Mouse (Mus musculus): ENCODE results near the gene Tmem108.

DNA sequence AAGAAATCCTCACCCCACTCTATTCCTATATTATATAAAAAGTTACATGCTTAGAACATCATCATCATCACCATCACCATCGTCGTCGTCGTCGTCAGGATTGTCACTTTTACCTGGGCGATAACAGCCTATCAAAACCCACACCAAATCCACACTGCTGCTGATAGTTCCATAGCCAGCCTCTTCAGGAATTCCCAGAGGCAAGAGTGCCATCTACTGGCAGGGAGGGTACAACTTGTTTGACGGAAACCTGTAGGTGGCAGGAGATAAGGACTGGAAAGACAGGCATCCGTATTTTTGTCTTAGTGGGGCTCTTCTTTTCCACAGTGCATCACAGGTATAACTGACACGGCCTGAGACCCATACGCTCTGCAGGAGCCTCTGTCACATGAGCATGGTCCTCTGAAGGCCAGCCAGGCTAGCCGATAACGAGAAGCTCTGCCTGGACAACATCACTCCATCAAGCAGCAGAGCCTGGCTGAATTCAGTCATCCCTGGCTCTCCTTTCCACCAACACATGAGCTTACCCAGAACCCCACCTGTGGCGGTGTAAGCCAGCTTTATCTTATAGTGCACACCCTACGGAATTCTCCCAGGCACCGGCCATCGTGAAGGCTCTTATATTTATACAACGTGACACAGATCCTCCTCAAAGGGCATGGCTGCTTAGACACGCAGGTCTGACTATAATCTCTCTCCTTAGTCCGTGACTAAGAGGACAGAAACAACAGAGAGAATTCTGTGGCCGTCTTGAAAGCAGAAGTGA lies 2.5 kb downstream of the Tmem108 start:
- TF ChIP-seq POLR2A (IDR thresholded peaks at IDR 0.05; ENCODE audit: insufficient read depth, low read depth, low read length): no peak
- TF ChIP-seq EP300 (IDR thresholded peaks at IDR 0.05; ENCODE audit: insufficient read depth, low read depth, low read length): peak; percentile 92
- TF ChIP-seq CTCF (IDR thresholded peaks at IDR 0.05): peak; percentile 88
